Mouse (Mus musculus): ENCODE results near the gene Tmem95.

- no peak for TF ChIP-seq POLR2A (IDR thresholded peaks at IDR 0.05; ENCODE audit: low read depth, low read length)
- TF ChIP-seq CTCF (IDR thresholded peaks at IDR 0.05; ENCODE audit: borderline replicate concordance, insufficient read depth, low read length), result no peak
Observed at GRCm38 (mm10) chr11:69849128-69849527, 28.7 kb downstream of the Tmem95 start.

Measured in embryonic fibroblast, embryonic 13.5 days (primary cell).